Mouse (Mus musculus): ENCODE measurements at regions not wholly inside any gene's neighbourhood (a gene's known extent, or its start where the extent isn't known, plus 50 kb on each side); places are given as distances from the start of the nearest gene placed in this dataset.
"Not testable (repeated sequence)": the region's sequence is repeated elsewhere in the genome, so short reads cannot be mapped to it uniquely, and the experiment has no call there.

GRCm38 (mm10) chr16:30681421-30681820 lies 81.9 kb downstream of the Fam43a start:
- WGBS, result 79% methylated on average over 4 of the region's 4 CpGs
- DNase-seq (ENCODE audit: low read depth, low spot score), result no peak

- DNase-seq (ENCODE audit: low read depth, low spot score), result no peak
- WGBS, result 89% methylated on average over 3 of the region's 3 CpGs
These were observed 84.5 kb downstream of the Fam43a start for GRCm38 (mm10) chr16:30683986-30684385.

GRCm38 (mm10) chr16:30686536-30686935 lies 87.0 kb downstream of the Fam43a start:
- no peak for DNase-seq (ENCODE audit: low read depth, low spot score)
- WGBS, result 66% methylated on average over 6 of the region's 6 CpGs

- WGBS, result 83% methylated on average over 6 of the region's 6 CpGs
- DNase-seq (ENCODE audit: low read depth, low spot score), result no peak
These were observed 87.7 kb downstream of the Fam43a start for GRCm38 (mm10) chr16:30687225-30687624.

GRCm38 (mm10) chr16:30687682-30688081 lies 88.2 kb downstream of the Fam43a start:
- DNase-seq (ENCODE audit: low read depth, low spot score), result no peak
- WGBS, result 74% methylated on average over 8 of the region's 8 CpGs

- whole genome bisulfite sequencing, result 89% methylated on average over 4 of the region's 4 CpGs
These were observed 91.0 kb downstream of the Fam43a start for GRCm38 (mm10) chr16:30690531-30690930.

GRCm38 (mm10) chr16:30691964-30692363 lies 92.4 kb downstream of the Fam43a start:
- DNase-seq (ENCODE audit: low read depth, low spot score), result no peak
- 87% methylated on average over 15 of the region's 15 CpGs for WGBS

More at GRCm38 (mm10) chr16:30690531-30690930, 91.0 kb downstream of the Fam43a start:
- no peak for DNase-seq (ENCODE audit: low read depth, low spot score)

- DNase-seq (ENCODE audit: low read depth, low spot score), result no peak
- WGBS, result 57% methylated on average over 5 of the region's 5 CpGs
These were observed 93.1 kb downstream of the Fam43a start for GRCm38 (mm10) chr16:30692541-30693141.

- WGBS, result 80% methylated on average over 3 of the region's 3 CpGs
- no peak for DNase-seq (ENCODE audit: low read depth, low spot score)
These were observed 93.7 kb downstream of the Fam43a start for GRCm38 (mm10) chr16:30693206-30693605.

GRCm38 (mm10) chr16:30693839-30694527 lies 94.5 kb downstream of the Fam43a start:
- 100% methylated on average over 1 of the region's 1 CpGs for WGBS
- no peak for DNase-seq (ENCODE audit: low read depth, low spot score)

- 36% methylated on average over 8 of the region's 8 CpGs for WGBS
- DNase-seq (ENCODE audit: low read depth, low spot score), result no peak
These were observed 96.2 kb downstream of the Fam43a start for GRCm38 (mm10) chr16:30695691-30696090.

GRCm38 (mm10) chr16:30697209-30697608 lies 97.7 kb downstream of the Fam43a start:
- no peak for DNase-seq (ENCODE audit: low read depth, low spot score)
- WGBS, result 86% methylated on average over 4 of the region's 4 CpGs

GRCm38 (mm10) chr16:30697806-30698205 lies 98.3 kb downstream of the Fam43a start:
- 83% methylated on average over 2 of the region's 2 CpGs for WGBS

GRCm38 (mm10) chr16:30703831-30704230 lies 104.3 kb downstream of the Fam43a start:
- 90% methylated on average over 8 of the region's 8 CpGs for WGBS
- no peak for DNase-seq (ENCODE audit: low read depth, low spot score)

More at GRCm38 (mm10) chr16:30697806-30698205, 98.3 kb downstream of the Fam43a start:
- no peak for DNase-seq (ENCODE audit: low read depth, low spot score)

- 81% methylated on average over 15 of the region's 15 CpGs for WGBS
- DNase-seq (ENCODE audit: low read depth, low spot score), result no peak
These were observed 110.0 kb downstream of the Fam43a start for GRCm38 (mm10) chr16:30709501-30709900.

GRCm38 (mm10) chr16:30709975-30710374 lies 110.5 kb downstream of the Fam43a start:
- WGBS, result 54% methylated on average over 2 of the region's 2 CpGs
- DNase-seq (ENCODE audit: low read depth, low spot score), result no peak

GRCm38 (mm10) chr16:30712570-30712969 lies 113.0 kb downstream of the Fam43a start:
- no peak for DNase-seq (ENCODE audit: low read depth, low spot score)
- WGBS, result 96% methylated on average over 6 of the region's 6 CpGs

GRCm38 (mm10) chr16:30717577-30717976 lies 118.1 kb downstream of the Fam43a start:
- not testable (repeated sequence) for DNase-seq (ENCODE audit: low read depth, low spot score)

GRCm38 (mm10) chr16:30720791-30721190 lies 121.3 kb downstream of the Fam43a start:
- no peak for DNase-seq (ENCODE audit: low read depth, low spot score)
- 67% methylated on average over 6 of the region's 6 CpGs for WGBS

GRCm38 (mm10) chr16:30721223-30721622 lies 121.7 kb downstream of the Fam43a start:
- DNase-seq (ENCODE audit: low read depth, low spot score), result no peak

GRCm38 (mm10) chr16:30722372-30722771 lies 122.8 kb downstream of the Fam43a start:
- no peak for DNase-seq (ENCODE audit: low read depth, low spot score)
- WGBS, result 89% methylated on average over 3 of the region's 3 CpGs

Measured in large intestine, adult 2 months (tissue).